Mouse (Mus musculus): ENCODE data around the gene Zfp40.
"Not testable (repeated sequence)": the region's sequence is repeated elsewhere in the genome, so short reads cannot be mapped to it uniquely, and the experiment has no call there.

GRCm38 (mm10) chr17:23199856-23200255 is 6.8 kb upstream of the Zfp40 start:
- not testable (repeated sequence) for TF ChIP-seq CTCF (IDR thresholded peaks at IDR 0.05; ENCODE audit: extremely low read depth, insufficient read length, insufficient replicate concordance, low read depth, low read length); POLR2A (IDR thresholded peaks at IDR 0.05; ENCODE audit: low read depth, low read length)
